8 mouse cellular contexts compared by ENCODE assay signal in the genomic region with DNA sequence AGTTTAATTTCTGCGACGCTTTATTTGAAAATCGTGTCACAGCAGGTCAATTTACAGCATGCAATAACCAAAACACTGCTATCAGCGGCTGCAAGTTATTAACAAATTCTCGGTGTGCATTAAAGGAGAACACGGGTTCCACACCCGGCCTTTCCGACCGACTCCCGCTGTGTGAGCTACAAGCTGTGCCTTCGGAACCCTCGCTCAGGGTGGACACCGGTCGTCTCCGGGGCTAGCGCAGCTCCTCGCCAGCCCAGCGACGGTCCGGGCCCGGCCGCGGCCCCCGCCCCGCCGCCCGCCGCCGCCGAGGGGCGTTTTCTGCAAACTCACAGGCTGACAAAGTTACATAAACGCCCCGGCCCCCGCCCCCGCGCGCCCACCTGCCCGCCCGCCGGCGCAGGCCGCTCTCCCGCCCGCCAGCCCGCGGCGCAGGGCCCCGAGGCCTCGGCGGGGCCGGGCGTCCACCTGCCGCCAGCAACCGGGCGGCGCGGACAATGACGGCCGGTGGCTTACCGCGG. TPM values are rescaled to one million over a fixed set of nuclear protein-coding genes. Genes with fewer than 3 reads are reported as not detected.
DNase-seq lines count a peak whose midpoint lies in the region; ATAC-seq and TF ChIP-seq lines count a peak whose summit lies in the region.

No protein-coding gene starts in this region.

- H3K4me1 ChIP-seq in cortical plate, adult 2 months (ENCODE audit: control insufficient read depth, insufficient read depth, low read length): peaks cover 8% of the 10 kb centered on the region
- H3K4me1 ChIP-seq in heart, embryonic 10.5 days: peaks cover 39% of the 10 kb centered on the region
- peaks cover 3 to 12% of the 10 kb centered on the region in 2 experiments; a peak in 3 of 4 replicates for H3K4me1 ChIP-seq in liver, embryonic 14.5 days (replicated peaks; ENCODE audit: control insufficient read depth in 2 of 2, insufficient read depth in 2 of 2, low read length in 1 of 2)
- H3K4me1 ChIP-seq in neural tube, embryonic 13.5 days (replicated peaks): peaks cover 52% of the 10 kb centered on the region

- no peaks in the 10 kb centered on the region for H3K9me3 ChIP-seq in heart, embryonic 10.5 days
- no peaks in the 10 kb centered on the region for H3K9me3 ChIP-seq in liver, embryonic 14.5 days (ENCODE audit: control insufficient read depth, low read length)
- no peaks in the 10 kb centered on the region for H3K9me3 ChIP-seq in neural tube, embryonic 13.5 days

- no peak for TF ChIP-seq POLR2A in cortical plate, adult 2 months (IDR thresholded peaks at IDR 0.05; ENCODE audit: extremely low read depth, insufficient read depth, low read length)

- peak overlapping the region; percentile 77 for H3K4me3 ChIP-seq in cortical plate, adult 2 months (ENCODE audit: insufficient read depth, low read length)
- peak overlapping the region; percentile 87 for H3K4me3 ChIP-seq in heart, embryonic 10.5 days
- H3K4me3 ChIP-seq in liver, embryonic 14.5 days (ENCODE audit: insufficient read depth in 1 of 2, low read depth in 2 of 2, low read length in 2 of 2): peak overlapping the region; percentile 66 to 83
- H3K4me3 ChIP-seq in neural tube, embryonic 13.5 days: peak overlapping the region; percentile 90

- TF ChIP-seq EP300 in liver, embryonic 14.5 days (IDR thresholded peaks at IDR 0.05; ENCODE audit: low read depth): no peak

- no peak for ATAC-seq in liver, embryonic 14.5 days (ENCODE audit: insufficient read depth)
- 0 out of 2 replicates have a peak, but pooled peaks have one; percentile 3 for ATAC-seq in neural tube, embryonic 13.5 days (ENCODE audit: low read depth)

- H3K27me3 ChIP-seq in heart, embryonic 10.5 days (ENCODE audit: insufficient read depth, poor library complexity, severe bottlenecking): no peaks in the 10 kb centered on the region
- H3K27me3 ChIP-seq in liver, embryonic 14.5 days (ENCODE audit: control insufficient read depth, insufficient read depth, low read length): no peaks in the 10 kb centered on the region
- H3K27me3 ChIP-seq in neural tube, embryonic 13.5 days: no peaks in the 10 kb centered on the region

- no peak for TF ChIP-seq CTCF in cortical plate, adult 2 months (IDR thresholded peaks at IDR 0.05; ENCODE audit: extremely low read depth, insufficient read depth, low read length)
- TF ChIP-seq CTCF in liver, embryonic 14.5 days (IDR thresholded peaks at IDR 0.05; ENCODE audit: low read depth): no peak

- peak overlapping the region; percentile 66; the same call in 1 of the 2 replicates for H3K27ac ChIP-seq in cortical plate, adult 2 months (ENCODE audit: insufficient read depth, low read length)
- H3K27ac ChIP-seq in heart, embryonic 10.5 days: peak overlapping the region; percentile 97
- H3K27ac ChIP-seq in liver, embryonic 14.5 days: peak overlapping the region; percentile 44; the same call in 1 of the 2 replicates
- peak overlapping the region; percentile 98 for H3K27ac ChIP-seq in neural tube, embryonic 13.5 days (replicated peaks)

- no peaks in the 10 kb centered on the region for H3K36me3 ChIP-seq in heart, embryonic 10.5 days
- H3K36me3 ChIP-seq in liver, embryonic 14.5 days (replicated peaks; ENCODE audit: control insufficient read depth, insufficient read depth, low read depth): no peaks in the 10 kb centered on the region
- H3K36me3 ChIP-seq in neural tube, embryonic 13.5 days: no peaks in the 10 kb centered on the region

- 3% methylated on average over 60 of the region's 61 CpGs for WGBS in heart, embryonic 10.5 days
- under 1% methylated on average over 57 of the region's 61 CpGs for WGBS in liver, embryonic 14.5 days (ENCODE audit: insufficient replicate concordance)
- WGBS in neural tube, embryonic 13.5 days: 1% methylated on average over 37 of the region's 61 CpGs

- DNase-seq in left cerebral cortex, adult 18-20 months (ENCODE audit: low spot score in 2 of 2): peak; percentile 32 to 55
- DNase-seq in left cerebral cortex, adult 11 months (ENCODE audit: low spot score): no peak
- no peak for DNase-seq in heart, embryonic 10.5 days (ENCODE audit: low spot score)
- DNase-seq in kidney, adult 9 months: peak; percentile 59
- peak in 2 of 3 experiments; percentile 12 to 13 for DNase-seq in liver, embryonic 14.5 days (ENCODE audit: low read depth in 3 of 3, low spot score in 3 of 3)
- peak; percentile 57 to 71 for DNase-seq in thymus, postnatal 36 days

- peak overlapping the region; percentile 81 for H3K9ac ChIP-seq in liver, embryonic 14.5 days (replicated peaks)
- H3K9ac ChIP-seq in neural tube, embryonic 13.5 days: peak overlapping the region; percentile 91

- H3K4me2 ChIP-seq in liver, embryonic 14.5 days (ENCODE audit: low read depth): peak overlapping the region; percentile 91
- H3K4me2 ChIP-seq in neural tube, embryonic 13.5 days: peak overlapping the region; percentile 82

RNA-seq across cellular contexts. Expression of a gene that starts 16.0 kb away (rescaled TPM):
- 100 to 1,000 TPM; 108 to 111 TPM for total RNA-seq in left cerebral cortex, adult 18-20 months (2021)
- polyA plus RNA-seq in cortical plate, adult 2 months (2012; rRNA removed): 35.1 and 37.7 TPM in 2 replicates
- polyA plus RNA-seq in heart, embryonic 10.5 days (2016; fragmentation: Nextera tagmentation; extraction: Ambion mirVana): 9.7 and 14.2 TPM in 2 replicates
- polyA plus RNA-seq in liver, embryonic 14.5 days (2012; rRNA removed): 1.3 and 1.5 TPM in 2 replicates
- 3.0 and 3.1 TPM in 2 replicates for polyA plus RNA-seq in liver, embryonic 14.5 days (2014; fragmentation: Nextera tagmentation; extraction: Ambion mirVana)
- 27.5 and 28.7 TPM in 2 replicates for polyA plus RNA-seq in neural tube, embryonic 13.5 days (2015; fragmentation: Nextera tagmentation; extraction: Ambion mirVana)

Comparison
In these comparisons a context has a peak if more than half of its experiments do, and no peak if none do; other contexts are left out.
1. DNase-seq: peak in left cerebral cortex, adult 18-20 months (2 of 2), kidney, adult 9 months (single experiment), liver, embryonic 14.5 days (2 of 3) and thymus, postnatal 36 days (2 of 2); none in left cerebral cortex, adult 11 months (single experiment) and heart, embryonic 10.5 days (single experiment).
2. H3K27ac ChIP-seq: peak in every context shown above with its lines; median percentile 98 in neural tube, embryonic 13.5 days; 97 in heart, embryonic 10.5 days; 66 in cortical plate, adult 2 months; 44 in liver, embryonic 14.5 days.
3. Peak in every context shown above with its lines, with median percentiles within 50 percentile points of each other: H3K4me3 ChIP-seq.